Mouse (Mus musculus) cerebellum, adult 2 months (tissue): ENCODE results near the gene Epb41l1. TPM values are rescaled to one million over a fixed set of nuclear protein-coding genes. Genes with fewer than 3 reads are reported as not detected.
A peak's percentile ranks its signal among the peaks of the same experiment; 100 is the strongest.

Experiments
- DNase-seq, 2 experiments: peaks; one replicate each; pipeline ENCODE4 v3.0.0; 2021
- H3K27ac ChIP-seq: fragments of 200-500 bp; 2 replicates; pipeline ENCODE4 v1.5.1; 2012; ENCODE audit warnings: low read length, control low read depth, inconsistent platforms; ENCODE audit not compliant: insufficient read depth
- H3K27me3 ChIP-seq: fragments of 200-500 bp; 2 replicates; pipeline ENCODE4 v1.6.1; 2012; ENCODE audit warnings: inconsistent platforms, mild to moderate bottlenecking, low read length, moderate library complexity; ENCODE audit not compliant: control insufficient read depth, insufficient read depth
- H3K4me1 ChIP-seq: fragments of 200-500 bp; 2 replicates; pipeline ENCODE4 v1.6.1; 2011; ENCODE audit warnings: low read length; ENCODE audit not compliant: control insufficient read depth, insufficient read depth
- H3K4me3 ChIP-seq: fragments of 200-500 bp; replicated peaks from 2 replicates; pipeline ENCODE3; 2011; ENCODE audit warnings: mild to moderate bottlenecking, low read depth, low read length, control low read depth; ENCODE audit not compliant: insufficient read depth
- CTCF ChIP-seq: fragments of 200-500 bp; IDR thresholded peaks from 2 replicates; pipeline ENCODE4 v1.5.1; 2011; ENCODE audit warnings: low read depth, mild to moderate bottlenecking, control low read depth, low read length, moderate library complexity, borderline replicate concordance; ENCODE audit not compliant: insufficient read depth
- POLR2A ChIP-seq: fragments of 200-500 bp; IDR thresholded peaks from 2 replicates; pipeline ENCODE4 v1.6.1; 2011; ENCODE audit warnings: low read length, control low read depth, borderline replicate concordance; ENCODE audit not compliant: insufficient read depth
- WGBS: fragments of 180-500 bp; shearing (Covaris S2); methylation state at CpG from one replicate; pipeline ENCODE4 v1.1.7; 2018; 5-methylcytosine and 5-hydroxymethylcytosine counted together
- polyA plus RNA-seq: library from polyadenylated mRNA; depleted of rRNA; stranded (reverse); fragments of >200 nt; gene quantifications from 2 replicates; pipeline ENCODE4 v1.2.3, GENCODE M21; 2012

Epb41l1 gene
- polyA plus RNA-seq, 1 experiment = 219 TPM

DNA sequence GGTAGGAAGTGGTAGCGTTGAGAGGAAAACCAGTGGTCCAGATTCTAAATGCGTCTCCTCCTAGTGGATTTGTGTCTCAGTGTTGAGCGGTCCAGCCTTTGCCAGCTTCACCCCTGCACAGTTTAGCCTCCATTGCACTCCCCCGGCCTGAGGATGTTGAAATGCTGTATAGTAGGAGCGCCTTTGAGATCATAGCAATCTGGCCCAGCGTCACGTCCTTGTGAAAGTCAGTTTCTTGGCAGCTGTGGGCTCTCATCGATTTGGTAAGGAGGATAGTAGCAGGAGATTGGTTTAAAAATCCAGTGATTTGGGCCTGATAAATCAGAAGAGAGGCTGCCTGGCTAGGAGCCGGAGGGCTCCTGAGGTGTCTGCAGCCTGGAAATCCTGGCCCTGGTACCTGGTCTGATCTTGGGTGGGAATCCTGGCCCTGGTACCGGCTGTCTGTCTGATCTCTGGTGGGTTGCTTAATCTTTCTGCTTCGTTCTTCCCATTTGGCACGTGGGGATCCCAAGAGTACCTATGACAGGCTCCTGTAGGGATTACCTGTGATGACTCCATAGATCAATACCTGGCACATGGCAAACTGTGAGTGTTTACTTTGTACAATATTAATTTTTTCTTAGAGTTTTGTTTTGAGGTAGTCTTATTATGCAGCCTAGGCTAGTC is 65.5 kb downstream of the Epb41l1 start:
- 38% methylated on average over 12 of the region's 12 CpGs for whole genome bisulfite sequencing
- no peak overlapping the region; the same call in 1 of the 2 replicates for H3K27ac ChIP-seq
- no peak for TF ChIP-seq POLR2A
- TF ChIP-seq CTCF = no peak
- no peak overlapping the region for H3K4me3 ChIP-seq
- H3K4me1 ChIP-seq = peaks cover 65% of the 10 kb centered on the region
- peak in 1 of 2 experiments; percentile 37 for DNase-seq
- H3K27me3 ChIP-seq = no peaks in the 10 kb centered on the region

DNA sequence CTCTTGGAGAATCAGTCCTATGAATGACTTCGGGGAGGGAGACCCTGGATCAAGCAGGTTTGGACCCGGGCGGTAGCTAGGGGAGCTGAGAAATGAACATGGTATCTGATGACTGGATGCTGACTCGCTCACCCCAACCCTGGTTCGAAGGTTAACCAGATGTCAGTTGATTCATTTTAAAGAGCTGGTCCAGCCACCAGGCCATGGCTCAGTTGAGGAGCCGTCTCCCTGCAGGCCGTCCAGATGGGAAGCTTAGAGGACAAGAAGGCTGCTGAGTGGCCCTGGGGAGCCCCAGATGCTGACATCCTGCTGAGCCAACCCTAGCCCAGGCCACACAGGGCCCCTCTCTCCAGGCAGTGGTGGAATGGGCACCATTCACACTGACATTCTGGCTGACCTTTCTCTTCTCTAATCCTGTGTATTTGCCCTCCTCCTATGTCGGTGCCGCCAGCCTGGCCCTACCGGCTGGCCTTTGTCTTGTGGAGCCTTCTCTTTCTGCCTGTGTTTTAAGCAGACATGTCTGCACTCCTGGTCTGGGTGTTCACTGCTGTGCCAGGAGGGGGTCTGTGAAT is 67.0 kb downstream of the Epb41l1 start:
- no peak for TF ChIP-seq POLR2A
- TF ChIP-seq CTCF = no peak
- Histone ChIP-seq H3K27me3 (no peaks in the 10 kb centered on the region), H3K4me1 (peaks cover 67% of the 10 kb centered on the region), H3K4me3 (no peak overlapping the region), H3K27ac (peak overlapping the region; percentile 69)
- DNase-seq = peak in 1 of 2 experiments; percentile 44
- 42% methylated on average over 10 of the region's 10 CpGs for WGBS

DNA sequence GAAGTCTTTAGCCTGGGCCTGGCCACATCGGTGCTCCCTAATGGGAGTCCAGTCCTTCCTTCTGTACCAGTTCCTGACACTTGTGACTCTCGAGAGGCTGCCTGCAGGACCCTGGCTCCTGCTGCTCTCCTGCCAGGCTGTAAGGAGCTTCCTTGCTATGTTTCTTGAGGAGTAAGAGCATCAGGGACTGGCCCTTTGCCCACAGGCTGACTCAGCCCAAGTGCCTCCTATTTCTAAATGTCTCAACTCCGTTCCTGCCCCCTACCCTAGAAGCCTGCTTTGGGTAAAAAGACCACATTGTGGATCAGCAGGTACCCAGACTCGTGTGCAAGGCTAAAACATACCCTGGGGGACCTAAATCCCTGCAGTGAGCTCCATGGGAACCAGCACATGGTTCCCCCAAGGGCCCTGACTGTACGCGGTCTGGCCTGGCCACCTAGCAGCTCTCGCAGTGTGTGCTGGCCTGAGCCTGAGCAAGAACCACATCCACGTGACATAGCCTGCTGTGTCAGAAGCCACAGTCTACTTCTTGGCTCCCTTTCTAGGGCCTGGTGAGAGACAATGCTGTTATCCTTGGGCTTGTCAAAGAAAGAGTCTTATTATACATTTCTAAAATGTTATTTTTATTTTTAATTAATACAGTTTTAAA is 67.6 kb downstream of the Epb41l1 start:
- 5% methylated on average over 8 of the region's 8 CpGs for WGBS
- peaks cover 67% of the 10 kb centered on the region for H3K4me1 ChIP-seq
- no peaks in the 10 kb centered on the region for H3K27me3 ChIP-seq
- TF ChIP-seq CTCF (no peak), POLR2A (0 out of 2 replicates have a peak, but pooled peaks have one; percentile 5)
- H3K27ac ChIP-seq = peak overlapping the region; percentile 69
- H3K4me3 ChIP-seq = no peak overlapping the region
- DNase-seq = peak; percentile 77 to 87

DNA sequence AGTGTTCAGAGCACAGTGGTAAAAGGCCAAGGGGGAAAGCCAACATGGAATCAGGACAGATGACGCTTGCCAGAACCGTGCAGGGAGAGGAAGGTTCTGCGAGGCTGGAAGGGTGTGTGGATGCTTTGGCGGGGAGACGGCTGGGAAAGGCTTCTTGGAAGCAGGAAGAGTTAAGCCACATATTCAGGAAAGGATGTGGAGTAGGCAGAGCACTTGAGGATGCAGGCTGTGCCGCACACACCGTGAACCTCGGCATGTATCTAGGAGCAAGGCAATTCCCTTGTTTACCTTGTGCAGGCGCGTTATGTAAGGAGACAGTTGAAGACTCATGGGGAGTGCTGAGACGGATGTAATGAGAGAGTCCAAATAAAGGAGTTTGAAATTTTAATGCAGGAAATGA is 69.5 kb downstream of the Epb41l1 start:
- H3K27ac ChIP-seq = peak overlapping the region; percentile 56
- 9% methylated on average over 11 of the region's 11 CpGs for WGBS
- peaks cover 76% of the 10 kb centered on the region for H3K4me1 ChIP-seq
- TF ChIP-seq CTCF (no peak), POLR2A (no peak)
- DNase-seq = peak; percentile 74 to 77
- H3K27me3 ChIP-seq = no peaks in the 10 kb centered on the region
- peak overlapping the region; percentile 1 for H3K4me3 ChIP-seq

DNA sequence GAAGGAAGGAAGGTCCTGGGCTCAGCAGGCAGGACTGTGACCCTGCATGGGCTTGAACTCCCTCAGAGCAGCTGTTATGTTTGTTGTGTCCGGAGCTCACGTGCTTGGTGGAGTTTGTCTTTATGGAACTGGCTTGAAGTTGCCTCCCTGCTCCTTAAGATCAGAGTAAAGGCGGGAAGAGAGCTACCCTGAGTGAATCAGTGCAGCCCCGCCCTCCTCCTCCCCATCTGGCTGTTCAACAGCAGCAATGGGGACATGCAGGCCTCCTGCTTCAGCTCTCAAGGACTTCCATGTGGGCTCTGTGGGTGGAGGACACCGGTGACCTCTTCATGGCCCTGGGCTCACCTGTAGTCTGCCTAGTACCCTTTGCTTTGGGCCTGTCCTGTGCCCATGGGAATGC is 71.1 kb downstream of the Epb41l1 start:
- no peaks in the 10 kb centered on the region for H3K27me3 ChIP-seq
- no peak for DNase-seq
- H3K4me3 ChIP-seq = no peak overlapping the region
- no peak for TF ChIP-seq CTCF
- TF ChIP-seq POLR2A = no peak
- WGBS = 68% methylated on average over 5 of the region's 5 CpGs
- peaks cover 80% of the 10 kb centered on the region for H3K4me1 ChIP-seq
- H3K27ac ChIP-seq = no peak overlapping the region

DNA sequence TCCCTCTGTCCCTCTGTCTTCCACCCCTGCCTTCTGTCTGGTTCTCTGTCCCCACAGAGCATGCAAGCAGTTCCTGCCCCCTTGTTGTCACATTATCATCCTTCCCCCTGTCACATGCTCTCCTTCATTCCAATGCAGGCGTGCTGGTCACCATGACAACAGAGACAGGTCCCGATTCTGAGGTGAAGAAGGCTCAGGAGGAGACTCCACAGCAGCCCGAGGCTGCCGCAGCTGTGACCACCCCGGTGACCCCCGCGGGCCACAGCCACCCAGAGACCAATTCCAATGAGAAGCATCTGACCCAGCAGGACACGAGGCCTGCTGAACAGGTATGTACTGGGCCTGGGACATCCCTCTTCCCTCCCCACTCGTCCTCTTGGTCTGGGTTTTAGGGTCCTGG is 73.1 kb downstream of the Epb41l1 start:
- H3K4me3 ChIP-seq = no peak overlapping the region
- H3K4me1 ChIP-seq = peaks cover 81% of the 10 kb centered on the region
- DNase-seq = no peak
- H3K27me3 ChIP-seq = no peaks in the 10 kb centered on the region
- 39% methylated on average over 9 of the region's 9 CpGs for WGBS
- TF ChIP-seq CTCF = no peak
- H3K27ac ChIP-seq = peak overlapping the region; percentile 79

DNA sequence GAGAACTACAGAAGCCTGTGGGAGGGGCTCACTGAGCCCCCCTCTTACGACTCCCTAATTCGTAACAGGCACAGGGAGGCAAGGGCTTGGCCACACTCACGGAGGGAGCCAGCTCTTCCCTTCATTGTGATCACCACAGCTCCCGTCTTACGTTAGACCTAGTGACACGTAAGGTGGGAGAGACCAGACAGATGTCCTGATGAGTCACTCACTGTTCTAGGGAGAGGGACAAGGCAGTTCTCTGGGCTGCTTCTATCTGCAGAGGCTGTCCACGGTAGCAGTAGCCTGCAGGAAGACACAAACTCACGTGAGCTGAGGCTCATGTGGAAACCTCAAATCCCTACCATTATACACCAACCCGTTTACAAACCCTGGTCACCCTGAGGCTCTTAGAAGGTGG is 73.8 kb downstream of the Epb41l1 start:
- Histone ChIP-seq H3K27ac (peak overlapping the region; percentile 79), H3K27me3 (no peaks in the 10 kb centered on the region), H3K4me1 (peaks cover 76% of the 10 kb centered on the region), H3K4me3 (no peak overlapping the region)
- 19% methylated on average over 9 of the region's 9 CpGs for WGBS
- no peak for DNase-seq
- TF ChIP-seq CTCF = no peak

DNA sequence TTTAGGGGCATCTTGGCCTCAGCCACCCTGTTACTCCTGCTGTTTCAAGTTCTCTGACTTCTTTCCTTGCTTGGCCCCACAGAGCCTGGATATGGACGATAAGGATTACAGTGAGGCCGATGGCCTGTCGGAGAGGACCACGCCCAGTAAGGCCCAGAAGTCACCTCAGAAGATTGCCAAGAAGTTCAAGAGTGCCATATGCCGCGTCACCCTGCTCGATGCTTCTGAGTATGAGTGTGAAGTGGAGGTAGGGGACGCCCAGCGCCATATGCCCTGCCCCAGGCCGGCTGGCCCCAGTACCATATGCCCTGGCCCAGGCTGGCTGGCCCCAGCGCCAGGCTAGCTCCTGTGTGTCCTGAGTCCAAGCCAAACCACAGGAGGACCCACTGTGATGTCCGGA is 74.2 kb downstream of the Epb41l1 start:
- peak overlapping the region; percentile 79 for H3K27ac ChIP-seq
- H3K4me3 ChIP-seq = no peak overlapping the region
- DNase-seq = peak; percentile 94 to 97
- peak; percentile 2; the same call in 1 of the 2 replicates for TF ChIP-seq CTCF
- TF ChIP-seq POLR2A = no peak
- WGBS = 10% methylated on average over 12 of the region's 12 CpGs
- no peaks in the 10 kb centered on the region for H3K27me3 ChIP-seq
- H3K4me1 ChIP-seq = peaks cover 74% of the 10 kb centered on the region
